Mouse (Mus musculus) midbrain, embryonic 11.5 days (tissue): Measurements from ENCODE around the gene Ffar3. TPM values are rescaled to one million over a fixed set of nuclear protein-coding genes. Genes with fewer than 3 reads are reported as not detected.
"Not testable (repeated sequence)": the region's sequence is repeated elsewhere in the genome, so short reads cannot be mapped to it uniquely, and the experiment has no call there.

Experiments used
- ATAC-seq: fragments of 200-750 bp; cut with Nextera tagmentation; 2 replicates; pipeline ENCODE4 v1.8.0; 2017; ENCODE audit warnings: moderate TSS enrichment, moderate library complexity; ENCODE audit not compliant: low FRiP score
- DNase-seq: peaks from one replicate; pipeline ENCODE4 v3.0.0; 2015; ENCODE audit warnings: low spot score; ENCODE audit errors: missing footprints
- H3K27ac ChIP-seq: fragments of 300-500 bp; sonication (generic); 2 replicates; pipeline ENCODE4 v1.5.1; 2014; ENCODE audit warnings: low read depth, low read length
- H3K27me3 ChIP-seq: fragments of 300-500 bp; sonication (generic); 2 replicates; pipeline ENCODE4 v1.6.1; 2014; ENCODE audit warnings: mild to moderate bottlenecking, low read length, moderate library complexity, mixed read lengths; ENCODE audit not compliant: control insufficient read depth, insufficient read depth
- H3K36me3 ChIP-seq: fragments of 300-500 bp; sonication (generic); 2 replicates; pipeline ENCODE4 v1.6.1; 2014; ENCODE audit warnings: mild to moderate bottlenecking, low read length, moderate library complexity, mixed read lengths; ENCODE audit not compliant: control insufficient read depth, insufficient read depth
- H3K4me1 ChIP-seq: fragments of 300-500 bp; sonication (generic); 2 replicates; pipeline ENCODE4 v1.6.1; 2014; ENCODE audit warnings: low read length; ENCODE audit not compliant: control insufficient read depth, insufficient read depth
- H3K4me2 ChIP-seq: fragments of 300-500 bp; sonication (generic); 2 replicates; pipeline ENCODE4 v1.6.1; 2014; ENCODE audit warnings: mild to moderate bottlenecking, moderate library complexity
- H3K4me3 ChIP-seq: fragments of 300-500 bp; sonication (generic); 2 replicates; pipeline ENCODE4 v1.5.1; 2014; ENCODE audit warnings: low read depth, low read length
- H3K9ac ChIP-seq: fragments of 300-500 bp; sonication (generic); 2 replicates; pipeline ENCODE4 v1.6.1; 2014; ENCODE audit warnings: low read length
- H3K9me3 ChIP-seq: fragments of 300-500 bp; sonication (generic); 2 replicates; pipeline ENCODE4 v1.6.1; 2016; ENCODE audit warnings: low read length; ENCODE audit not compliant: control insufficient read depth
- WGBS: fragments of 180-500 bp; shearing (Covaris S2); extraction: QIAGEN DNeasy Blood & Tissue Kit; methylation state at CpG from one replicate; pipeline ENCODE4 v1.1.7; 2014; 5-methylcytosine and 5-hydroxymethylcytosine counted together
- polyA plus RNA-seq: library from polyadenylated mRNA; unstranded; fragments of >200 nt; fragmentation: Nextera tagmentation; extraction: Ambion mirVana; gene quantifications from 2 replicates; pipeline ENCODE4 v1.2.1, GENCODE M21; 2014

Gene Ffar3
- polyA plus RNA-seq, 1 experiment from 2014 or later = not detected

DNA sequence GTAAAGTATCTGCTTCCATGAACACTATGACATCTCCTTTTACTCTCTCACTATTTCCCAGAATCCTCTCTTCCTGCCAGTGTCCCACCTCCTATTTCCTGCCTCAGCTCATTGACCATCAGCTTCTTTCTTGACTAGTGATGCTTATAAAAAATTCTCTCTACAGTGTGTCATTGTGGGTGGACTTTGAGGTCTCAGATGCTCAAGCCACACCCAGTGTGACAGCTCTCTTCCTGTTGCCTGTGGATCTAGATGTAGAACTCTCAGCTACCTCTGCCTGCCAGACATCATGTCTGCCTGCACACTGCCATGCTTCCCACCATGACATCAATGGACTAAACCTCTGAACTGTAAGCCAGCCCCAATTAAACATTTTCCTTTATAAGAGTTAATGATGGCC, 18.7 kb downstream of the Ffar3 start:
- H3K9me3 ChIP-seq = no peaks in the 10 kb centered on the region
- ATAC-seq (no peak), DNase-seq (no peak)
- no peaks in the 10 kb centered on the region for H3K36me3 ChIP-seq
- no peak overlapping the region for H3K4me2 ChIP-seq
- no peaks in the 10 kb centered on the region for H3K4me1 ChIP-seq
- H3K9ac ChIP-seq = no peak overlapping the region
- no peaks in the 10 kb centered on the region for H3K27me3 ChIP-seq
- no peak overlapping the region for H3K27ac ChIP-seq
- H3K4me3 ChIP-seq = no peak overlapping the region

DNA sequence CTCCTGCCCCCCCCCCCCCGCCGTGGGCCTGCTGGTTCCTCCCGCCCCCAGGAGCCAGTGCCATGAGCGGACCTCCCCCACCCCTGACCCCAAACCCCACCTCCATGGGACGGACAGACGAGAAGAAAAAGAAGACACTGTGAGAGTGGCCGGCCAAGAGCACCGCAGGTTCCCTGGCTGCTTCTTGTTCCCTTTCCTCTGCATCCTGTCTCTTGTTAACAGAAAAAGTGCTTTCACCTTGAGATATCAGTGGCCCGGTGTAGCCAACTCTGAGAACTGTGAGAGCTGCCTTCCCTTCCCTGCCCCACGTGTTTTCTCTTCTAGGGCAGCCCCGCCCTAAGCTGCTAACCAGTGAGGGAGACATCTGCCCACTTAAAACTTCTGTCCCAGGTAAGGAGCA, 23.3 kb downstream of the Ffar3 start:
- not testable (repeated sequence) for DNase-seq, H3K4me3 ChIP-seq, H3K4me2 ChIP-seq, H3K9ac ChIP-seq, H3K9me3 ChIP-seq, H3K4me1 ChIP-seq, H3K36me3 ChIP-seq, H3K27me3 ChIP-seq, H3K27ac ChIP-seq, ATAC-seq
- WGBS = 59% methylated on average over 7 of the region's 11 CpGs

DNA sequence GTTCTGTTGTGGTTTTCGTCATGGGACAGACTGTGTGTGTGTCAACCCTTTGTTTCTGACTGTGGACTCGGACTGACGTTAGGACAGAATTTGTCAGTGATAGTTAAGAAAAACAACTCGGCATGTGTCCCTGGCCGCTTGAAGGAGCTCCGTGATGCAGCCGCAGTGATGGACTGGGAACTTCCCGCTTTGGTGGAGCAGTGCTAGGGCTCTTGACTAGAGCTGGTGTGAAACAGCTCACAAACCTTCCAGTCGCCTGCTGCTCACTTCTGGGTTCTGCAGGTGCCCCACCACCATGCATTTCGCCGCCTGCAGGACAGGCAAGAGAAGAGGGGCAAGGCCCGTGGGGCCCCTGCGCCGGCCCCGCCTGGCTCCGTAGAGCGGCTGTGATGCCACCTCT, 23.7 kb downstream of the Ffar3 start:
- 82% methylated on average over 9 of the region's 17 CpGs for WGBS
- no peak overlapping the region for H3K9ac ChIP-seq
- no peaks in the 10 kb centered on the region for H3K36me3 ChIP-seq
- ATAC-seq (no peak), DNase-seq (no peak)
- H3K4me3 ChIP-seq = no peak overlapping the region
- no peak overlapping the region for H3K27ac ChIP-seq
- H3K4me1 ChIP-seq = no peaks in the 10 kb centered on the region
- H3K4me2 ChIP-seq = no peak overlapping the region
- no peaks in the 10 kb centered on the region for H3K9me3 ChIP-seq
- H3K27me3 ChIP-seq = no peaks in the 10 kb centered on the region

DNA sequence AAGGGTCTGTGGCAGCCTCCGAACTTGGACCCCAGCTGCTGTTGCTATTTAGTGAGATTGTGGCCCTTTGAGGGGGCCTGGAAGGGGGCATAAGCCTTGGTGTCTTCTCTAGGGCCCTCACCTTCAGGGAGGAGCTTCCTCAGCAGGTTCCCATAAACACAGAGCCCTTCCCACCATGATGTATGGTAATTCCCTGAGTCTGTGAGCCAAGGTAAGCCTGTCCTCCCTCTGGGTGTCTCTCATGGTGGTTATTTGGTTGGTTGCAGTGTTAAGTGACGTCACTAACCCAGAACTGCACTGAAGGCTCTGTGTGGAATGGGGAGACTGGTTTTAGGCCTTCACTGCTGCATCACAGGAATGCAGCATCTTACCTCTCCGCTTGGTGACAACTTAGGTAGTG, 26.6 kb downstream of the Ffar3 start:
- no peaks in the 10 kb centered on the region for H3K4me1 ChIP-seq
- no peak overlapping the region for H3K4me2 ChIP-seq
- H3K9ac ChIP-seq = no peak overlapping the region
- no peak overlapping the region for H3K4me3 ChIP-seq
- no peaks in the 10 kb centered on the region for H3K36me3 ChIP-seq
- WGBS = 73% methylated on average over 3 of the region's 3 CpGs
- no peaks in the 10 kb centered on the region for H3K27me3 ChIP-seq
- DNase-seq (no peak), ATAC-seq (no peak)
- no peaks in the 10 kb centered on the region for H3K9me3 ChIP-seq
- no peak overlapping the region for H3K27ac ChIP-seq

DNA sequence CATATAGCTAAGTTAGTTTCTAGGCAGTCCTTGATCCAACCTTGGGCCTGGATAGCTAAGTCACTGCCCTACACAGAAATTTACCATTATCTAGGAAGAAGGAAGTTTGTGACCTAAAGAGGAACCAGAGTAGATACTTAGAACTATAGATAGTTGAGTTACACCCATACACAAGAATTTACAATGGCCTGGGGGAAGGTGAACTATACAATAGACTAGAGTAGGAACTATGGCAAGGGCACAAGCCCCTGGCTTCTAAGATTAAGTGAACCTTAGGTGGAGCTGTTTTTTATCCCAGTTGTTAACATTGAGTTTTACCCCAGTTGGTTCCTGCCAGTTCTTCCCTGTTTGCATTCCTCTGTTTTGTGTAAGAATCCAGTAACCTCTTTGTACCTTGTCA, 27.1 kb downstream of the Ffar3 start:
- not testable (repeated sequence) for H3K4me3 ChIP-seq, ATAC-seq, H3K4me2 ChIP-seq, H3K4me1 ChIP-seq, H3K9me3 ChIP-seq, DNase-seq, H3K9ac ChIP-seq, H3K27ac ChIP-seq, H3K27me3 ChIP-seq, H3K36me3 ChIP-seq

DNA sequence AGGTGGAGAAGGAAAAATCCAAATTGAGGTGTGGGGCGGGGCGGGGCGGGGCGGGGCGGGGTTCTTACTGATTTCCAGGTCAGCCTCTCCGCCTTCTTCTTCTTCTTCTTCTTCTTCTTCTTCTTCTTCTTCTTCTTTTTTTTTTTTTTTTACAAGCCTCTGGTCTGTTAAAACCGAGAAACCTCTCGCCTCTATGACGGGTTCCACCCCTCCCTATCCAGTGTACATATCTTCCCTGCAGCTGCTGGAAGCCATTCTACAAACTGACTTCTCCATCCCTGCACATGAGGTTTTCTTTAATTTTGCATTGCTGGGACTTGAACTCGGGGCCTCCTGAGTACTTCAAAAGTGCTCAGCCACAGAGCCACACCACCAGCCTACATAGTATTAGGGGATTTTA, 29.3 kb downstream of the Ffar3 start:
- DNase-seq = no peak
- H3K9me3 ChIP-seq = no peaks in the 10 kb centered on the region
- 96% methylated on average over 10 of the region's 10 CpGs for WGBS

DNA sequence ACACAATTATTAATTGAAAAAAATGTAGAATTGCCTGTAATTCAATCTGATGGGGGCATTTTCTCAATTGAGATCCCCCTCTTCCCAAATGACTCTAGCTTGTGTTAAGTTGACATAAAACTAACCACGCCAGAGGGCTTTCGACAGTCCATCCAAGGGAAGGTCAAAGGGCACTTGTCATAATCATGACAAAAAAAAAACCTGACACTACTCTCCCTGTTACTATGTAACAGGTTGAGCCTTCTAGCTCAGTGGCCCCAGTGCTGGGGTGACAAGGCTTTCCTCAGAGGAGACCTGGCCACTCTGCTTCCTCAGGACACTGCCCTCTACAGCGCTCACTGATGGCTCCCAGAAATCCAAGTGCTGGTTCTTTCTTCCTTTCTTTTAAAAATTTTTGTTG, 31.7 kb downstream of the Ffar3 start:
- H3K9ac ChIP-seq = no peak overlapping the region
- H3K4me1 ChIP-seq = no peaks in the 10 kb centered on the region
- H3K27ac ChIP-seq = no peak overlapping the region
- no peak overlapping the region for H3K4me3 ChIP-seq
- H3K9me3 ChIP-seq = no peaks in the 10 kb centered on the region
- DNase-seq (peak; percentile 19), ATAC-seq (no peak)
- no peak overlapping the region for H3K4me2 ChIP-seq
- no peaks in the 10 kb centered on the region for H3K36me3 ChIP-seq
- no peaks in the 10 kb centered on the region for H3K27me3 ChIP-seq
- WGBS = 96% methylated on average over 3 of the region's 3 CpGs

More for the DNA sequence above, 29.3 kb downstream of the Ffar3 start:
- H3K4me1 ChIP-seq = no peaks in the 10 kb centered on the region
- no peaks in the 10 kb centered on the region for H3K27me3 ChIP-seq
- no peaks in the 10 kb centered on the region for H3K36me3 ChIP-seq
- no peak overlapping the region for H3K4me2 ChIP-seq
- H3K9ac ChIP-seq = no peak overlapping the region
- ATAC-seq = no peak
- no peak overlapping the region for H3K4me3 ChIP-seq
- H3K27ac ChIP-seq = no peak overlapping the region

DNA sequence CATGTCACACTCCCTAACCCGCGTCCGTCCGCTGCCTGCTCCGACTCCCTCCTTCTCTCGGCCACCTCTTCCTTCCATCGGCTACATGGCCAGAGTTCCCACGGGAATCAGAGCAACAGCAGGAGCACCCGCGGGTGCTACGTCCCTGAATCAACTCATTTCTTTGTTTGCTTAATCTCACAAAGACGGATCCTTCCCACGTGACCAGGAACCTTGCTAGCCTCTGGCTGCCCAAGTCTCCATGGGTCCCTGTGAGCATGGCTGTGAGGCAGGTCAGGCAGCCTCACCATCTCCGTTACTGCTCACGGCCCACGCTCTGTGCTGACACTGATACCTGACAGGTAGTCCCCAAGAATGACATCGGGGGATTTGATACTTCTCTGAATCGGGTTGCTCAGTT, 32.3 kb downstream of the Ffar3 start, which contains the start of gene Ffar2:
TSS of gene Ffar2 (minus strand) at position 101 of the 400 bp plus-strand sequence.
- ATAC-seq (no peak), DNase-seq (no peak)
- Histone ChIP-seq H3K4me2 (no peak within 1 kb of the TSS), H3K36me3 (no peaks in the 10 kb centered on the region), H3K27ac (no peak within 1 kb of the TSS), H3K9me3 (no peaks in the 10 kb centered on the region), H3K9ac (no peak within 1 kb of the TSS), H3K27me3 (no peaks in the 10 kb centered on the region), H3K4me3 (no peak within 1 kb of the TSS), H3K4me1 (no peaks in the 10 kb centered on the region)
- 87% methylated on average over 18 of the region's 18 CpGs for WGBS

DNA sequence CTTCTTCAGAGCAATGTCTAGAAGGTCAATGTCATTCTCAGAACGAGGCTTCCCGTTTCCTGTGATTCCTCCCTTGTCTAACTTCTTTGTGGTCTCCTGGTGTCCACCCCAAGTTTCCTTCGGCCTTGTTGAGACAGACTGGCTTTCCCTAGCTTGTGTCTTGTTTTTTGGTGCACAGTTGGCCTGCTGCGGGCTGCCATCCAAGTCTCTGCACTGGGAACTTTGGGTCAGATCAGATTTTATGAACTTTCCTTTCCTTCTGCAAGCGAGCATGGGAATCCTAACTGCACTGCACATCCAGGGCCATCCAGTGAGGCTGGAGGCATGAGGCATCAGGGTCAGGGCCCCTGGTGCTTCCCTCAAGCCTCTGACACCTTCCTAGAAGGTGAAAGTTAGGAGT, 34.4 kb downstream of the Ffar3 start:
- H3K9me3 ChIP-seq = no peaks in the 10 kb centered on the region
- no peaks in the 10 kb centered on the region for H3K36me3 ChIP-seq
- DNase-seq = no peak
- no peak for ATAC-seq
- no peak overlapping the region for H3K9ac ChIP-seq
- H3K27ac ChIP-seq = no peak overlapping the region
- no peak overlapping the region for H3K4me2 ChIP-seq
- H3K27me3 ChIP-seq = no peaks in the 10 kb centered on the region
- WGBS = 82% methylated on average over 5 of the region's 5 CpGs
- H3K4me1 ChIP-seq = no peaks in the 10 kb centered on the region
- no peak overlapping the region for H3K4me3 ChIP-seq

DNA sequence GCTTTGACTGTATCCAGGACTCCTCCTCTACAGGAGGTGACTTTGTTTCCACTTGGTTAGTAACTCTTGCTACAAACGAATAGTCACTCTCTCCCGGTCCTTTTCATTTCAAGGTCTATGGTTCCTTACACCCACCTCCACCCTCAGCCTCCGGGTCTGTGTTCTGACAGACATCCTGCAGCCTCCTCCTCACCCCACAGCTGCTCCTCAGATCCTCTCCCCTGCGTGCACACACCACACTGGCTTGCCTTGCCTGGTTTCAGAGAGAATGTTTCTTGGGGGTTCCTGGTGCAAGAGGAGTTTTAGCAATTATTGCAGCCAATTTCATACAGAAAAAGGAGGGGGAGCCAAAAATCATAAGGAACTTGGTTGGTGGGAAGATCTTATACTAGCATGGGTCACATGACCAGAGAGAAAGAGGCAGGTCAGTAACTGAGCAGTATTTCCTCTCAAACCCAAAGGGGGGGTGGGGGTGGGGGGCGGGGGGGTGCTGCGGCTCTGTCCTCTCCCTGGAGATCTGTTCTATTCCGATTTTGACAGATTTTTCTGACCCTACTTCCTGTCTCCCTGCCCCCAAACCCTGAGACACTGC, 35.0 kb downstream of the Ffar3 start:
- no peaks in the 10 kb centered on the region for H3K27me3 ChIP-seq
- DNase-seq = no peak
- 68% methylated on average over 7 of the region's 7 CpGs for WGBS
- no peaks in the 10 kb centered on the region for H3K4me1 ChIP-seq
- no peak overlapping the region for H3K9ac ChIP-seq
- no peak overlapping the region for H3K4me3 ChIP-seq
- no peak for ATAC-seq
- H3K9me3 ChIP-seq = no peaks in the 10 kb centered on the region
- H3K4me2 ChIP-seq = no peak overlapping the region
- H3K27ac ChIP-seq = no peak overlapping the region
- H3K36me3 ChIP-seq = no peaks in the 10 kb centered on the region
